Mouse (Mus musculus) heart, postnatal 0 days (tissue): ENCODE results near the gene Gck.

ENCODE experiments used
- CTCF ChIP-seq: IDR thresholded peaks from 2 replicates; pipeline ENCODE4 v1.5.1; 2016; ENCODE audit warnings: antibody characterized with exemption, control low read depth, low read depth
- EP300 ChIP-seq: IDR thresholded peaks from 2 replicates; pipeline ENCODE4 v1.6.1; 2016; ENCODE audit warnings: antibody characterized with exemption, low read depth

DNA sequence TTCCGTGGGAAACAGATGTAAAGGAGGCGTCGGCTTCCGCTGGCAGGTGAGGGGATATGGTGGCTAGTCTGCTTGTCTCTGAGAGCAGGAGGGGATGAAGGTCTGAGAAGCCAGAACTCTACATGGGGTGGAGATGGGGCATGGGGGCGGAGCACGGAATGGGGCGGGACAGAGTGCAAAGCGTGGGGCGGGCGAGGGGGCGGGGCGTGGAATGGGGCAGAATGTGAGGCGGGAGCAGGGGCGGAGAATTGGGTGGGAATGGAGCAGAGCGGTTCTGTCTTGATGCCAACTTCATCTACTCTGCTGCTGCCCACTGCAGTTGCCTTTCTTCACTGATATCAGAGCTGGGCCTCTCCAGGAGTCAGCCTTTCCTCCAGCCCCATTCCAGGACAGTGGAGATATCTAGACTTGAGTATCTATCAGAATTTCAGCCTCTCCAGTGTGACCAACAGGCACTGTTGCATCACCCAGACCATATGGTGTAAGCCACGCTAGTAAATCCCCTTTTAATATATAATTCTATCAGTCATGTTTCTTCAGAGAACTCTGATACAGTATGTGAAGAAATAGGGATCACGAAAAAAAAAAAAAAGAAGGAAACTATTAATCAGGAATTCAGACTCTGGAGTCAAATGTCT, 29.4 kb downstream of the Gck start:
- TF ChIP-seq CTCF (no peak), EP300 (no peak)
